Mouse (Mus musculus) small intestine, adult 2 months (tissue): ENCODE measurements around the gene Asic2. TPM values are rescaled to one million over a fixed set of nuclear protein-coding genes. Genes with fewer than 3 reads are reported as not detected.

Experiments used
- H3K27ac ChIP-seq: fragments of 200-500 bp; 2 replicates; pipeline ENCODE4 v1.5.1; 2012; ENCODE audit warnings: low read depth, low read length, control low read depth, inconsistent platforms; ENCODE audit not compliant: insufficient read depth
- H3K27me3 ChIP-seq: fragments of 200-500 bp; 2 replicates; pipeline ENCODE4 v1.6.1; 2012; ENCODE audit warnings: mild to moderate bottlenecking, moderate library complexity, low read length, inconsistent platforms; ENCODE audit not compliant: control insufficient read depth, insufficient read depth
- H3K36me3 ChIP-seq: fragments of 200-500 bp; 2 replicates; pipeline ENCODE4 v1.6.1; 2012; ENCODE audit warnings: mild to moderate bottlenecking, low read length, control low read depth, inconsistent platforms; ENCODE audit not compliant: control insufficient read depth, insufficient read depth
- H3K4me1 ChIP-seq: fragments of 200-500 bp; 2 replicates; pipeline ENCODE4 v1.6.1; 2012; ENCODE audit warnings: low read length, inconsistent platforms, mixed read lengths; ENCODE audit not compliant: control insufficient read depth, insufficient read depth, insufficient read length
- H3K4me3 ChIP-seq: fragments of 200-500 bp; 2 replicates; pipeline ENCODE4 v1.5.1; 2012; ENCODE audit warnings: low read depth, mild to moderate bottlenecking, control low read depth, inconsistent platforms, low read length, moderate library complexity
- CTCF ChIP-seq: fragments of 200-500 bp; IDR thresholded peaks from 2 replicates; pipeline ENCODE4 v1.5.1; 2012; ENCODE audit warnings: low read depth, mild to moderate bottlenecking, control low read depth, inconsistent platforms, low read length, moderate library complexity, mixed read lengths; ENCODE audit not compliant: insufficient replicate concordance, insufficient read length; ENCODE audit errors: extremely low read depth
- POLR2A ChIP-seq: fragments of 200-500 bp; IDR thresholded peaks from 2 replicates; pipeline ENCODE4 v1.6.1; 2012; ENCODE audit warnings: low read depth, mild to moderate bottlenecking, control low read depth, inconsistent platforms, low read length, moderate library complexity
- WGBS: fragments of 180-500 bp; shearing (Covaris S2); methylation state at CpG from one replicate; pipeline ENCODE4 v1.1.7; 2018; 5-methylcytosine and 5-hydroxymethylcytosine counted together
- polyA plus RNA-seq: library from polyadenylated mRNA; depleted of rRNA; stranded (reverse); fragments of >200 nt; gene quantifications from 2 replicates; pipeline ENCODE4 v1.2.3, GENCODE M21; 2012

Asic2 gene
- polyA plus RNA-seq, 1 experiment = 1.4 TPM

GRCm38 (mm10) chr11:81765288-81765687, 203.0 kb downstream of the Asic2 start:
- Histone ChIP-seq H3K36me3 (no peaks in the 10 kb centered on the region), H3K4me1 (no peaks in the 10 kb centered on the region), H3K4me3 (no peak overlapping the region), H3K27me3 (no peaks in the 10 kb centered on the region), H3K27ac (no peak overlapping the region)
- no peak for TF ChIP-seq POLR2A
- no peak for TF ChIP-seq CTCF
- 80% methylated on average over 5 of the region's 5 CpGs for WGBS

GRCm38 (mm10) chr11:81764778-81765177, 203.5 kb downstream of the Asic2 start:
- 18% methylated on average over 3 of the region's 3 CpGs for WGBS
- no peaks in the 10 kb centered on the region for H3K4me1 ChIP-seq
- no peak for TF ChIP-seq POLR2A
- TF ChIP-seq CTCF = no peak

GRCm38 (mm10) chr11:81757221-81757620, 211.0 kb downstream of the Asic2 start:
- TF ChIP-seq CTCF (no peak), POLR2A (no peak)
- WGBS = 82% methylated on average over 4 of the region's 4 CpGs
- H3K4me1 ChIP-seq = no peaks in the 10 kb centered on the region
- H3K27me3 ChIP-seq = no peaks in the 10 kb centered on the region
- no peak overlapping the region for H3K27ac ChIP-seq
- no peaks in the 10 kb centered on the region for H3K36me3 ChIP-seq
- H3K4me3 ChIP-seq = no peak overlapping the region

More at GRCm38 (mm10) chr11:81764778-81765177, 203.5 kb downstream of the Asic2 start:
- H3K36me3 ChIP-seq = no peaks in the 10 kb centered on the region
- H3K4me3 ChIP-seq = no peak overlapping the region
- no peak overlapping the region for H3K27ac ChIP-seq
- H3K27me3 ChIP-seq = no peaks in the 10 kb centered on the region

- H3K4me1 ChIP-seq = no peaks in the 10 kb centered on the region
- no peaks in the 10 kb centered on the region for H3K27me3 ChIP-seq
- H3K4me3 ChIP-seq = no peak overlapping the region
- no peak for TF ChIP-seq CTCF
- TF ChIP-seq POLR2A = no peak
- H3K36me3 ChIP-seq = no peaks in the 10 kb centered on the region
- no peak overlapping the region for H3K27ac ChIP-seq
- 91% methylated on average over 5 of the region's 5 CpGs for WGBS
Measured at GRCm38 (mm10) chr11:81750876-81751275, 217.4 kb downstream of the Asic2 start.

- TF ChIP-seq CTCF = no peak
- TF ChIP-seq POLR2A = no peak
- H3K27me3 ChIP-seq = no peaks in the 10 kb centered on the region
- H3K4me1 ChIP-seq = no peaks in the 10 kb centered on the region
- H3K36me3 ChIP-seq = no peaks in the 10 kb centered on the region
- WGBS = 82% methylated on average over 1 of the region's 1 CpGs
- no peak overlapping the region for H3K27ac ChIP-seq
- no peak overlapping the region for H3K4me3 ChIP-seq
Measured at GRCm38 (mm10) chr11:81750016-81750415, 218.2 kb downstream of the Asic2 start.

- no peak overlapping the region for H3K4me3 ChIP-seq
- WGBS = 48% methylated on average over 3 of the region's 3 CpGs
- H3K36me3 ChIP-seq = no peaks in the 10 kb centered on the region
- TF ChIP-seq POLR2A (no peak), CTCF (no peak)
- no peaks in the 10 kb centered on the region for H3K4me1 ChIP-seq
- H3K27me3 ChIP-seq = no peaks in the 10 kb centered on the region
- no peak overlapping the region for H3K27ac ChIP-seq
Measured at GRCm38 (mm10) chr11:81738995-81739394, 229.3 kb downstream of the Asic2 start.

- H3K27me3 ChIP-seq = no peaks in the 10 kb centered on the region
- 52% methylated on average over 3 of the region's 3 CpGs for WGBS
- H3K27ac ChIP-seq = no peak overlapping the region
- H3K4me1 ChIP-seq = no peaks in the 10 kb centered on the region
- no peaks in the 10 kb centered on the region for H3K36me3 ChIP-seq
- no peak for TF ChIP-seq CTCF
- TF ChIP-seq POLR2A = no peak
- no peak overlapping the region for H3K4me3 ChIP-seq
Measured at GRCm38 (mm10) chr11:81737777-81738176, 230.5 kb downstream of the Asic2 start.

- H3K36me3 ChIP-seq = no peaks in the 10 kb centered on the region
- H3K4me1 ChIP-seq = no peaks in the 10 kb centered on the region
- TF ChIP-seq CTCF (no peak), POLR2A (no peak)
- 64% methylated on average over 2 of the region's 2 CpGs for WGBS
- no peak overlapping the region for H3K4me3 ChIP-seq
- H3K27ac ChIP-seq = no peak overlapping the region
- H3K27me3 ChIP-seq = no peaks in the 10 kb centered on the region
Measured at GRCm38 (mm10) chr11:81722071-81722470, 246.2 kb downstream of the Asic2 start.
